Mouse (Mus musculus): ENCODE results near the gene Flt3. TPM values are rescaled to one million over a fixed set of nuclear protein-coding genes. Genes with fewer than 3 reads are reported as not detected.

Flt3 gene
- polyA plus RNA-seq, 1 experiment, result 0.78 TPM

DNA sequence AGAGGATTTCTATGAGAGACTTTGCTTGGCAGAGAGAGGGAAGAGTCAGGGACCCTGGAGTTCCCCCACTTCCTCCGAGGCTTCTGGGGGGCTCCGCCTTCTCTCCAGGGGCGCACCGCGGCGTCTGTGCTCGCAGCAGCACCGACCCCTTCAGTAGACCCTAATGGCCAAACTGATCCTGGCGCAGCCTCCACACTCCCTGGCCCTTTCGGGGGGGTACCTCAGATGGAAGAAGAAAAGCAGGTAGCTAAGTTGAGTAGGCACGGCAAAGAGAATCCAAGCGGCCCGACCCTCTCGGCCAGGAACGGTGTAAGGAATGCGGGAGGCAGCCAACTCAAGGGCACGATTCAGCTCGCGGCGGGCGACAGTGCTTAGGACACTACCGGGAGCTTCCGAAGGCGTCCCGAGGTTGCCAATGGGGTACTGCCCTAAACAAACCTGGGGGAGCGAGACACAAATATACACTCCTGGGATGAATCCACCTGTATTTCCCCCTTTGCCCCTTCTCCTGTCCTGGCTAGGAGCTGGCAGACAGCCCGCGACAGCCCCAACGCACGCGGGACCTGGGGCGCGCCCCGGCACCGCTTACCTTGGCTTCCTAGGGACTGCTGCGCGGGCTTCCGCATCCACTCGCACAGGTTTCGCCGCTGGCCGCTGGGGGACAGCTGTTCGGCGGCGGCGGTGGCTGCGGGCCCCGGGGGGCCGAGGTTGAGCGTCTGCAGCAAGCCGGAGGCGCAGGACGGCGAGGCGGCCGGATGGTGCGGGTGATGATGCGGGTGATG, 94.2 kb downstream of the Flt3 start:
- no peak for TF ChIP-seq CTCF (conservative IDR thresholded peaks at IDR 0.05; ENCODE audit: insufficient read depth, insufficient read length, low read depth, low read length)
- WGBS, result under 1% methylated on average over 58 of the region's 58 CpGs
- H3K4me3 ChIP-seq (ENCODE audit: insufficient read depth, low read depth, low read length), result no peak overlapping the region
- no peak overlapping the region for H3K27ac ChIP-seq (ENCODE audit: insufficient read depth, low read depth, low read length)
- no peak for DNase-seq
- H3K27me3 ChIP-seq (replicated peaks; ENCODE audit: control insufficient read depth, insufficient read depth, low read length), result peaks cover 5% of the 10 kb centered on the region
- H3K4me1 ChIP-seq (ENCODE audit: control insufficient read depth, insufficient read depth, low read length), result no peaks in the 10 kb centered on the region
- H3K36me3 ChIP-seq (ENCODE audit: control insufficient read depth, insufficient read depth, low read length), result no peaks in the 10 kb centered on the region

GRCm38 (mm10) chr5:147305166-147305565, 95.1 kb downstream of the Flt3 start:
- no peak for TF ChIP-seq POLR2A (IDR thresholded peaks at IDR 0.05; ENCODE audit: low read depth, low read length)
- no peak for TF ChIP-seq CTCF (conservative IDR thresholded peaks at IDR 0.05; ENCODE audit: insufficient read depth, insufficient read length, low read depth, low read length)
- no peaks in the 10 kb centered on the region for H3K36me3 ChIP-seq (ENCODE audit: control insufficient read depth, insufficient read depth, low read length)
- no peaks in the 10 kb centered on the region for H3K4me1 ChIP-seq (ENCODE audit: control insufficient read depth, insufficient read depth, low read length)
- 3% methylated on average over 16 of the region's 16 CpGs for WGBS
- DNase-seq, result no peak
- no peak overlapping the region for H3K4me3 ChIP-seq (ENCODE audit: insufficient read depth, low read depth, low read length)
- H3K27me3 ChIP-seq (replicated peaks; ENCODE audit: control insufficient read depth, insufficient read depth, low read length), result peaks cover 5% of the 10 kb centered on the region
- H3K27ac ChIP-seq (ENCODE audit: insufficient read depth, low read depth, low read length), result no peak overlapping the region

DNA sequence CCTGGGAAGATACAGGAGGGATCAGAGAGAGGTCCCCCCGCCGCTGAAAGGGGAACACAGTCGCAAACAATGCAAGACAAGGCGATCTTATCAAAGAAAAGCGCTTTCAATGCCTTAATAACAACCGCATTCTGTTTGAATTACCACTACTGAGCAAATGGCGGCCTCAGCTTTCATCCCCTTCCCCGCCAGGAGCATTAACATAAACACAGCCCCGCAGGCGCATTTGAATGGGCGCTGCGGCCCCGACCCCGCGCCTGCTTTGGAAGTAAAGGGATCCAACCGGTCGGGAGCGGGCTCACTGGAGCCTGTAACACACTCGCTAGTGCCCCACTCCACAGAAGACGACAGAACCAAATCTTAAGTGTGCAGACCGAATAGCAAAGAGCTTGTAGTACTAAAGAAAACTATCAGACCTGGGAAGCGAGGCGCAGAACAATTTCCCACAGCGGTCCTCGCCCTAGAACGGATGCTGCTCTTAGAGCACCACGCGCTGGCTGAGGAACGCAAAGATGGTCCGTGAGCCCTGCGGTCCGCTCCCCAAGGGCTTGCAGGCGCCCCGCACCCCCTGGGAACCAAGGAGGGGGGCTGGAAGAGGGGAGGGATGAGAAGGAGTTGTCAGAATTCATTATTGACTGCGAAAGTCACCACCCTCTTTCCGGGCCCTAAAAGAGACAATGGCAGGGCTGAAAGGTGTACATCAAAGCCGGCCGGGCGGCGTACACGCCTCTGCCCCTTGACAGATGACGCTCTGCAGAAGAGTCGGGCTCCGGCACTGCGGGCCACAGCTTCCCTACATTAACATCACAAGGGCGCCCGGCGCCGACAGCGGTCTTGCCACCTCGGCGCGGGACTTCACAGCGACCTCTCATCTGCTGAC, 95.8 kb downstream of the Flt3 start:
- TF ChIP-seq POLR2A (IDR thresholded peaks at IDR 0.05; ENCODE audit: low read depth, low read length), result no peak
- TF ChIP-seq CTCF (conservative IDR thresholded peaks at IDR 0.05; ENCODE audit: insufficient read depth, insufficient read length, low read depth, low read length), result no peak
- Histone ChIP-seq H3K27me3 (replicated peaks; ENCODE audit: control insufficient read depth, insufficient read depth, low read length) (peaks cover 5% of the 10 kb centered on the region), H3K36me3 (ENCODE audit: control insufficient read depth, insufficient read depth, low read length) (no peaks in the 10 kb centered on the region), H3K4me1 (ENCODE audit: control insufficient read depth, insufficient read depth, low read length) (no peaks in the 10 kb centered on the region), H3K27ac (ENCODE audit: insufficient read depth, low read depth, low read length) (no peak overlapping the region), H3K4me3 (ENCODE audit: insufficient read depth, low read depth, low read length) (no peak overlapping the region)
- no peak for DNase-seq
- WGBS, result 2% methylated on average over 54 of the region's 54 CpGs

GRCm38 (mm10) chr5:147302746-147303400, 97.4 kb downstream of the Flt3 start:
- H3K27me3 ChIP-seq (replicated peaks; ENCODE audit: control insufficient read depth, insufficient read depth, low read length), result peaks cover 5% of the 10 kb centered on the region
- no peaks in the 10 kb centered on the region for H3K4me1 ChIP-seq (ENCODE audit: control insufficient read depth, insufficient read depth, low read length)
- no peak overlapping the region for H3K27ac ChIP-seq (ENCODE audit: insufficient read depth, low read depth, low read length)
- no peaks in the 10 kb centered on the region for H3K36me3 ChIP-seq (ENCODE audit: control insufficient read depth, insufficient read depth, low read length)
- TF ChIP-seq CTCF (conservative IDR thresholded peaks at IDR 0.05; ENCODE audit: insufficient read depth, insufficient read length, low read depth, low read length) (no peak), POLR2A (IDR thresholded peaks at IDR 0.05; ENCODE audit: low read depth, low read length) (no peak)
- 11% methylated on average over 13 of the region's 13 CpGs for whole genome bisulfite sequencing
- no peak overlapping the region for H3K4me3 ChIP-seq (ENCODE audit: insufficient read depth, low read depth, low read length)
- no peak for DNase-seq

DNA sequence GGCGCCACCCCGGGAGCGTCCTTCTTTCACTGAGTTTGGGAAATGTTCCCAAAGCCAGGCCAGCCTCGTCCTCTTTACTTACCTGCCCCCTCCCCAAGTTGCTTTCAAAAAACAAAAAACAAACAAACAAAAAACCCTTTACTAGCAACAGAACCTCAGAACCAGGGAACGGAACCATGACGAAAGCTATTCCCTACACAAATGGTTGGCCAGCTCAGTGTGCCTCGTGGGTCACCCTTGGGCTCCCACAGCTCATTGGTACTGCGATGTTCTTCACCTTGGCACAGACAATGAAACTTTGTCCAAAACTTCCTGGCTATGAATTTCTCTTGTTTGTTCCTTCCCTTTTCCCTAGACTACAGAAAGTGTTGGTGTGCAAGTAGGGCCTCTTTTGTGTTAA, 98.1 kb downstream of the Flt3 start:
- Histone ChIP-seq H3K27me3 (replicated peaks; ENCODE audit: control insufficient read depth, insufficient read depth, low read length) (peaks cover 5% of the 10 kb centered on the region), H3K27ac (ENCODE audit: insufficient read depth, low read depth, low read length) (no peak overlapping the region), H3K4me3 (ENCODE audit: insufficient read depth, low read depth, low read length) (no peak overlapping the region), H3K4me1 (ENCODE audit: control insufficient read depth, insufficient read depth, low read length) (no peaks in the 10 kb centered on the region), H3K36me3 (ENCODE audit: control insufficient read depth, insufficient read depth, low read length) (no peaks in the 10 kb centered on the region)
- no peak for DNase-seq
- WGBS, result 17% methylated on average over 8 of the region's 8 CpGs
- TF ChIP-seq POLR2A (IDR thresholded peaks at IDR 0.05; ENCODE audit: low read depth, low read length) (no peak), CTCF (conservative IDR thresholded peaks at IDR 0.05; ENCODE audit: insufficient read depth, insufficient read length, low read depth, low read length) (no peak)

- WGBS, result 9% methylated on average over 10 of the region's 10 CpGs
- Histone ChIP-seq H3K36me3 (ENCODE audit: control insufficient read depth, insufficient read depth, low read length) (no peaks in the 10 kb centered on the region), H3K4me3 (ENCODE audit: insufficient read depth, low read depth, low read length) (no peak overlapping the region), H3K27me3 (replicated peaks; ENCODE audit: control insufficient read depth, insufficient read depth, low read length) (peaks cover 5% of the 10 kb centered on the region), H3K27ac (ENCODE audit: insufficient read depth, low read depth, low read length) (no peak overlapping the region), H3K4me1 (ENCODE audit: control insufficient read depth, insufficient read depth, low read length) (no peaks in the 10 kb centered on the region)
- TF ChIP-seq CTCF (conservative IDR thresholded peaks at IDR 0.05; ENCODE audit: insufficient read depth, insufficient read length, low read depth, low read length), result no peak
- TF ChIP-seq POLR2A (IDR thresholded peaks at IDR 0.05; ENCODE audit: low read depth, low read length), result no peak
- DNase-seq, result no peak
Measured at GRCm38 (mm10) chr5:147301781-147302070, 98.6 kb downstream of the Flt3 start.

Measured in kidney, adult 2 months (tissue).